ENCODE assay signal across 9 mouse cellular contexts in the genomic region with DNA sequence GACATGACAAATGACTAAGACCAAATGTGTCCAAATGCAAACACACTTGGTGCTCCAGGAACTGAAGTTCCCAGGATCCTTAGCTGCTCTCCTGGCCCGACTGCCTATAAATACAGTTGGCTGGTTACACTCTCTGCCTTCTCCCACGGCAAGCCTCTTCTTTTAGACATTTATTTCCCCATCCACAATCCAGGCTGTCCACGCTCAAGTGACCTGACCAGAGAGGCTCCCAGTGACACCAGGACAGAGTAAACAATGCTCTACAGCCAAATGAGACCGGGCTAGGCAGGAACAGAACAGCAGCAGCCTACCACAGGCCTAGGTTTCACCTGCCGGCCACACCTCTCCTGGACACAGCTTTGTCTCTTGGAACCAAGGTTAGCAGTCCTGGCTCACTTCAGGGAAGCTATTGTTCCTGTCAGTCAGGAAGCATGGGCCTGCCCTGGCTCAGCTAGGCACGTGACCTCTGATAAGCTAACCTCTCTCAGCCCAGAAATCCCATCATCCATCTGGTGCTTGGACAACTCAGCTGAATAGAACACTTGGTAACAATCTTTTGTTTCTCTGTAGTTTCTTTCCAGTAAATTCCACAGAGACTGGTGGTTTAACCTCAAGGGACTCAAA. TPM values are rescaled to one million over a fixed set of nuclear protein-coding genes. Genes with fewer than 3 reads are reported as not detected.
DNase-seq lines count a peak whose midpoint lies in the region; ATAC-seq and TF ChIP-seq lines count a peak whose summit lies in the region.
"Had no signal": no experiment of that assay in that cellular context is flagged by ENCODE, and none has a peak within 500 bp of the region (broad histone marks: within the 10 kb centered on the region; RNA-seq: fewer than 3 reads in every experiment).

No protein-coding gene starts in this region.

- intact Hi-C loops in heart, postnatal 36 days (cut with DNase I) = no loop called here

- TF ChIP-seq POLR2A in ES-Bruce4 (IDR thresholded peaks at IDR 0.05; ENCODE audit: insufficient read depth, low read length) = no peak

- no peak for TF ChIP-seq CTCF in ES-Bruce4 (IDR thresholded peaks at IDR 0.05; ENCODE audit: low read depth, low read length)

- ATAC-seq in liver, embryonic 13.5 days (ENCODE audit: low read depth) = peak; percentile 57
- ATAC-seq in midbrain, embryonic 14.5 days (ENCODE audit: low FRiP score, low TSS enrichment) = no peak

- H3K9me3 ChIP-seq in ES-Bruce4 (replicated peaks; ENCODE audit: control insufficient read depth, insufficient read depth, low read length, poor library complexity, severe bottlenecking) = no peaks in the 10 kb centered on the region
- no peaks in the 10 kb centered on the region for H3K9me3 ChIP-seq in liver, embryonic 13.5 days (replicated peaks)
- H3K9me3 ChIP-seq in midbrain, embryonic 14.5 days (ENCODE audit: control insufficient read depth, low read length) = no peaks in the 10 kb centered on the region

- peak; percentile 82; the same call in 1 of the 2 replicates for TF ChIP-seq EP300 in ES-Bruce4 (IDR thresholded peaks at IDR 0.05; ENCODE audit: insufficient read depth, low read depth, low read length)

- 44% methylated on average over 6 of the region's 6 CpGs for WGBS in liver, embryonic 13.5 days (ENCODE audit: insufficient replicate concordance)
- WGBS in midbrain, embryonic 14.5 days = 68% methylated on average over 6 of the region's 6 CpGs

- H3K27ac ChIP-seq in ES-Bruce4 (ENCODE audit: insufficient read depth, low read length) = peak overlapping the region; percentile 90
- peak overlapping the region; percentile 31; the same call in 1 of the 2 replicates for H3K27ac ChIP-seq in liver, embryonic 13.5 days
- no peak overlapping the region for H3K27ac ChIP-seq in midbrain, embryonic 14.5 days (replicated peaks; ENCODE audit: low read depth, low read length)

- no peak overlapping the region for H3K9ac ChIP-seq in ES-Bruce4 (ENCODE audit: low read depth, poor library complexity, severe bottlenecking)
- no peak overlapping the region for H3K9ac ChIP-seq in liver, embryonic 13.5 days
- H3K9ac ChIP-seq in midbrain, embryonic 14.5 days (replicated peaks; ENCODE audit: low read length) = no peak overlapping the region

- peak; percentile 86 for DNase-seq in adipocyte (ENCODE audit: low spot score)
- DNase-seq in heart, postnatal 36 days = peak; percentile 57 to 64
- DNase-seq in liver, embryonic 13.5 days = no peak
- no peak for DNase-seq in cerebellum, adult 11 months
- no peak for DNase-seq in T-cell, adult 2 months (ENCODE audit: low spot score)
- DNase-seq in midbrain, embryonic 14.5 days = no peak
- no peak for DNase-seq in urinary bladder, adult 2 months (ENCODE audit: low spot score)
- DNase-seq: left cerebral cortex, postnatal 4 days had no signal

- H3K4me2 ChIP-seq in liver, embryonic 13.5 days = no peak overlapping the region
- H3K4me2 ChIP-seq in midbrain, embryonic 14.5 days (ENCODE audit: low read length) = no peak overlapping the region

- no peak overlapping the region for H3K4me3 ChIP-seq in ES-Bruce4 (ENCODE audit: low read depth, low read length)
- no peak overlapping the region for H3K4me3 ChIP-seq in liver, embryonic 13.5 days (replicated peaks)
- H3K4me3 ChIP-seq in midbrain, embryonic 14.5 days (replicated peaks; ENCODE audit: low read depth, low read length) = no peak overlapping the region

- H3K4me1 ChIP-seq in ES-Bruce4 (ENCODE audit: control insufficient read depth, insufficient read depth, low read length) = peaks cover 23% of the 10 kb centered on the region
- H3K4me1 ChIP-seq in liver, embryonic 13.5 days (replicated peaks) = peaks cover 77% of the 10 kb centered on the region
- H3K4me1 ChIP-seq in midbrain, embryonic 14.5 days (ENCODE audit: control insufficient read depth, insufficient read depth, low read length) = no peaks in the 10 kb centered on the region

- H3K36me3 ChIP-seq in ES-Bruce4 (ENCODE audit: control insufficient read depth, insufficient read depth, low read length, poor library complexity, severe bottlenecking) = no peaks in the 10 kb centered on the region
- no peaks in the 10 kb centered on the region for H3K36me3 ChIP-seq in liver, embryonic 13.5 days
- H3K36me3 ChIP-seq in midbrain, embryonic 14.5 days (ENCODE audit: control insufficient read depth, insufficient read depth, low read length) = no peaks in the 10 kb centered on the region

- no peaks in the 10 kb centered on the region for H3K27me3 ChIP-seq in ES-Bruce4 (ENCODE audit: control insufficient read depth, insufficient read depth, low read length, poor library complexity, severe bottlenecking)
- no peaks in the 10 kb centered on the region for H3K27me3 ChIP-seq in liver, embryonic 13.5 days
- no peaks in the 10 kb centered on the region for H3K27me3 ChIP-seq in midbrain, embryonic 14.5 days (ENCODE audit: control insufficient read depth, insufficient read depth, low read length)

RNA-seq across cellular contexts. Expression of a gene that starts 43.8 kb away (rescaled TPM):
- 193 and 203 TPM in 2 replicates for polyA plus RNA-seq in ES-Bruce4 (2011; ENCODE audit: insufficient read depth, insufficient read length, low read depth, missing spikeins)
- 10 to 100 TPM; 33.4 to 38.9 TPM for total RNA-seq in heart, postnatal 36 days (2021)
- polyA plus RNA-seq in liver, embryonic 13.5 days (2015; fragmentation: Nextera tagmentation; extraction: Ambion mirVana) = 7.3 and 8.6 TPM in 2 replicates
- 6.2 and 7.9 TPM in 2 replicates for polyA plus RNA-seq in midbrain, embryonic 14.5 days (2014; fragmentation: Nextera tagmentation; extraction: Ambion mirVana)
- 435 and 605 TPM in 2 replicates for polyA plus RNA-seq in urinary bladder, adult 2 months (2012; rRNA removed)

Comparison
In these comparisons a context has a peak if more than half of its experiments do, and no peak if none do; other contexts are left out.
1. DNase-seq: peak in adipocyte (single experiment) and heart, postnatal 36 days (2 of 2); none in liver, embryonic 13.5 days (single experiment), cerebellum, adult 11 months (single experiment), T-cell, adult 2 months (single experiment), midbrain, embryonic 14.5 days (single experiment) and urinary bladder, adult 2 months (single experiment).
2. RNA of a gene that starts 43.8 kb away (polyA plus RNA-seq): 435 to 605 TPM in urinary bladder, adult 2 months and 193 to 203 TPM in ES-Bruce4; 6.2 to 7.9 TPM in midbrain, embryonic 14.5 days and 7.3 to 8.6 TPM in liver, embryonic 13.5 days; every median in the first group is over 10 times any median in the second.